Mouse (Mus musculus): ENCODE measurements around the gene Tjp2.

Gene Tjp2

DNA sequence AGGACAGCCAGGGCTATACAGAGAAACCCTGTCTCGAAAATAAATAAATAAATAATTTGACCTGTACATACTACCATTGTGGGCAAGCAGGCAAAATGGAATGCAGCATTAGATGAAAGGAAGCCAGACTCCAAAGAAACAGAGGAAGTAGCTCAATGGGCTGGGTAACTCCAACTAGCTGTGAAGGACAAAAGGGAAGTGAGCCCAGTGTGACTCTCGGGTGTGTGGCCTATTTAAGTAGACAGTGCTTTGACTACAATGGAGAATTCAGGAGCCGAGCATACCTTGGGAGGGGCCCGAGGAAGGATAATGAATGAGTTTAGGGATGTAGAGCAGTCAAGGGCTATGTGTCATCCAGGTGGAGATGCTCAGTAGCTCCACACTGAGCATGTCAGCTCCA, 48.1 kb downstream of the Tjp2 start:
- DNase-seq = no peak

DNA sequence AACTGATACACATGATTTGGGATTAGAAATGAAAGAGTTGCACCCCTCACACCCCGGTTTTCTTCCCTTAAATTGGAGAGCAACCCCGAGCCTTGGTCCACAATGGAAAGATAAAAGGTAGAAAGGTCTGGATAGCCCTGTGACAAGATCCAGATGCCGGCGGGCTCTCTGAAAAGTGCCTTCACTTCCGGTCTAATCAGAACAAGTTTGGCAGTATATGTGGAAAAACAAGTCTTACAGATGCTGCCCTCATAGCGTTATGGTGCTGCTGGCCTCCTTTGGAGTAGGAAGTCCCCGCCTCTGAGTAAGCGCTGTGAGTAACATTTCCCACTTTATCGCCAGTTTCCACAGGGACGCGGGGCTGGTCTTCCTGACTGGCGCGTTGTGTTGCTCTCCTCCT, 49.9 kb downstream of the Tjp2 start:
- DNase-seq = peak in 1 of 2 experiments; percentile 15

DNA sequence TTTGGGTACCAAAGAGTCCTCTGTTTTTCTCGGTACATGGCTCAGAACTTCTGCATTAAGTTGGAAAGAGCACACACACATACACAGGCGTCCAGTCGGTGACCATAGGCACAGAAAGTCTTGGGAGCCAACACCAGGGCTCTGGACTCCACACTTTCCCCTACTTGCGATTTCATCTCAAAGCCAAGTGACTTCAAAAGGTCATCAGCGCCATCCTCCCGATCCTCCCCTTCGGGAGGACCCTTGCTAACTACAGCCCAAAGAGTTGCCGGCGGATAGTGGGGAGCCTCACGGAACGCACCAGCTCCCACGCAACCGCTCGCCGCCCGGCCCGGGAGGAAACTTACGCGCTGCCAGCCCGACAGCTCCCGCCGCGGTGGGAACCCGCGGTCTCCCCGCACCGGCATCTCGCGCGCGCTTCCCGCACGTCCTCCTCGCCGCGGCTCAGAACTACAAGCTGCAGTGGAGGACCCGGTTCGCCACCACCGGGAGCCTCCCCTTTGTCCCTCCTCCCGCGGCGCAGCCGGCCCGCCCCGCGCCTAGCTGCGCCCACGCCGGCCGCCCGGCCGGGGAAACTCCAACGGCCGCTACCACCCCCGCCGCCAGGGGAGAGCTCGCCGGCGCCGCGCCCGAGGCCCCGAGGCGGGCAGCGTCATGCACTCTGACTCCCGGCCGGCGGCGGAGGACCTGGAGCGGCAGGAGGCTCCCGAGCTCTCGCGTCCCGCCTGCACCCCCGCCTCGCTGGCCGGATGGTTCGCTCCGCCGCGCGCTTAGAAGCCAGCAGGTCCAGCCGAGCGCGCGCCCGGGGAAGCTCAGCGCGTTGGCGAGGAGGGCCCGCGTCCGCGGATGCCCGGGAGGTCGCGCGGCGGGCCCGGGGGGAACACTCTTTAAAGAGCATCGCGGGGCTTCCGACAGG, 51.0 kb downstream of the Tjp2 start:
- DNase-seq = peak; percentile 87 to 93

DNA sequence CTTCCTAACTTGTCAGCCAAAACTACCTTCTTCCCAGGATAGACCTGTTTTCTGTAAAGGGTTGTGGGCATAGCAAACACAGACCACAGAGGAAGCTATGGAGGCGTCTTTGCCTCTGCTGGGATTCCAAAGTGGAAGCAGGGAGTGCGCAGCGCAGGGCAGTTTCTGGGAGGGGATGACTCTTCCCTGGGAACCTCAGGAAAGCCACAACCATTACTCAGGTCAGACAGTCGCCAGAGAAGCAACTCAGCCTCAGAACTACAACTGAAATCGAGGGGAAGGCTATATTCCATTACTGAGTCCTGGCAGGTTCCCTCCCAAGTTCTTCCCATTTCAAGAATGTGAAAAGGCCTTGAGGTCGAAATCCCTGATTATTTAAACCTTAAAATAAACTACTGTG, 51.8 kb downstream of the Tjp2 start:
- no peak for DNase-seq

DNA sequence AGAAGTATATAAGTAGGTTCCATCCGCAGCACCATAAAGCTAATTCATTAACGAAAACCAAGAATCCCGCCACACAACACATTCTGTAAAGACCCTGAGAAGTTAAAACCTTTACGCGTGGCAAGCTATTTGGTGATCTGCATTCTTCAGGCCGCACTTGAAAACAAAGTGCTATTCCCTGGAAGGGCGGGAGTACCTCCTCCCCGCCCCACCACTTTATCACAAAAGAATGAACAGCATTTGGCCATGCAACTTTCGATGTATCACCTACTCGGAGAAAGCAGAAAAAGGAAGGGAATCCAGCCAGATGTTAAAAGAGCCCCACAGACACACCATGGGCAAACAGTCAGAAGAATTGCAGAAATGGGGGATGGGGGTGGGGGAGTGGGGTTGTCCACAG, 56.3 kb downstream of the Tjp2 start:
- no peak for DNase-seq

DNA sequence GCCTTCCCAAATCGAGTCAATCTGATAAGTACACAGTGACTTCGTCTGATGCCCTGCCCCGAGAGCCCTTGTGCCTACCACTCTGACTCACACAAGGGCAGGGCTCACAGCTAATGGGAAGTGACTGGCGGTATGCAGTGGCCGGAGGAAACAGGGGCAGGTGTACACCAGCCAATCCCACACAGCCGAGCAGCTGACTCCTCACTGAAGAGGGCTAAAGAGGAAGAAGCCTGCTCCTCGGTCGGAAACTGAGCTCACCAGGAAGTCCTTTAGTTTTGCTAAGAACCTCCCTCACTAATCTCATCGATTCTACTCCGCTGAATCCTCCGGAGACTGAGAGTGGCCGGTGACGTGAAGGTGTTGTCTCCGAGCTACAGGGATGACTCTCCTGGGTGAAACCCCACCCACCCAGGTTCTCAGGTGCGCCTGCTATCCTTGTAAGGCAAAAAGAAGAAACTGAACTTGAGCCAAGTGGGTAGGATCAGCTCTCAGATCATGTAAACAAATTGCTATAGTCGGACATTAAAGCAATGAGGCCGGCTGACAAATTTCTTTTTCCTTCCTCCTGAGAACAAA, 58.2 kb downstream of the Tjp2 start:
- DNase-seq = no peak

DNA sequence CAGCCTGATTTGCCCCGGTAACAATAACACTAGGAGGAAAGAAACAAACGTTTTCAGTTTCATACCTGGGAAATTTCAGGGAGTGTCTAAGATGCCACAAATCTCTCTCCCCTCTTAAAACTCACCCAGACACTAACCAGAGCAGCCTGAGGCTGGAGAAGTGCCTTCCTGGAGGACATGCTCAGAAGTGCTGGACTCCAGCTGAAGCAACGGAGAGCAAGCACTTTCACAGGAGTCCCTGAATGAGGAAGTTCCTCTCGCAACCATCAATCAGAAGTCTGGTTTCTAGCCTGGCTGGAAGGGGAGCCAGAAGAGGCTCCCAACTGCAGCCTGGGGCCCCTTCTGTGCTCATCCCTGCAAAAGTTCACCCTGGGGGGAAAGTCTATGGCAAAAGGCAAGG, 60.9 kb downstream of the Tjp2 start:
- DNase-seq = no peak

DNA sequence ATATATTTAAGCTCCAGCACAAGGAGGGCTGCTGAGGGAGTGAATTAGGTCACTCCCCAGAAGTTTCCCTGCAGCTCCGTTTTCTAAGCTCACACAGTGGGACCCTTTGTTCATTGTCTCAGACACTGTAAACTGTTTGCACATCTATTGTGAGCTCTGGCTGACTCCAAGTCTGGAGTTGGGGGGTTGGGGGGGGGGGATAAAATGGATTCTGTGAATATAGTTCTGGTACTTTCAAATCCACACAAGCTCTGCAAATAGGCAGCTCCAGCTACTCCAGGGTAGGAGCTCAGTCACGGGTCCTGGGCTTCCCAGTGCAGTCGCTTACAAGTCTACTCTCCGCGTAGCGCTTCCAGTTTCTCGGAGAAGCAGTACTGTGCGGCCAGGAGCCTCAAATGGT, 64.4 kb downstream of the Tjp2 start:
- DNase-seq = no peak

DNA sequence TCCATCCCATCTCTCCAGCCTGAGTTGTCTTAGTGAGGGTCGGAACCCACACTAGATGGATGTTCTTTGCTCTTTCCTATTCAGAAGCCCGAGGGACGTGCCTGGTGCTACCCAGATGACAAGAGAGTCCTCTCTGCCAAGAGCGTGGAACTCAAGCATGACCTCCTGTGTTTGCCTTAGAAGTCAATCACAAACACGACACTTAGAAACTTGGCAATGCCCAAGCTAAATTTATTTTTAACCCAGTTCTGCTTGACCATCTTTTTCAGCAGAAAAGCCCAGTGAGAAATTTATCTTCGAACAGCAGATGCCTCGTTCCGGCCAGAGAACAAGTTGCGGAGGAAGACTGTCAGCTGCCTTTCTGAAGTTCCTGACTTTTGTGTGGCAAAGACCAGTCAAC, 65.1 kb downstream of the Tjp2 start:
- no peak for DNase-seq

DNA sequence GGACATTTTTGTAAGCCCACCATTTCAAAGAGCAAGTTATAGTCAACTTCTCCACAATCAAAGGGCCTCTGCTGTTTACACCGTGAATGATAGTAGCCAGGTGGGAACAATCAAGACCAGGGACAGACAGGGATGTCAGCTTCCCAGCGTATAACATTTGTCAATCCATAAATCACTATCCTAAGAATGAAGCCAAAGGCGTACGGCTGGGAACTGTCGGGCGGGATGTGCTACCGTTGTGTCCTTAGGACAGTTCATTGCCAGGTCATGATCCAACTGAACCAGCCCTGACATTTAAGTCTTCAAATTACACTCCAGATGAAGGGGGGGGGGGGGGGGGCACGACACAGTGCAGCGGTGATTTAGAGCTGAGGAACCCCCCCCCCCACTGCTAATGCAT, 65.5 kb downstream of the Tjp2 start:
- DNase-seq = no peak

DNA sequence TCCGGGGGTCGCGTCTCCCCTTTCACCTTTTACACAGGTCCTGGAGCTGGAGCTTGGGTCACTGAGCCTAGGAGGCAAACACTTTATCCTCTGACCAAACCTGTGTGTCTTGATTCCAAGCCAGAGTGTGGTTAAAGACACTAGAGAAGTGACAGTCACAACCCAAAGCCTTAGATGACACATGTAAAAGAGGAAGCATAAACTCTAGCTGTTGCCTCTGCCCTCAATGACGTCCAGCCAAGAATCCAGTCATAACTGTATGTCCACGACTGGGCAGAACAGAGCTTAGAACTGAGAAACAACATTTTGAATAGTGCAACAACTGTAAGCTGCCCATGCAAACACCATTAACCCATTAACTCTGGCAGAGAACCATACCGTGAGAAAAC, 68.8 kb downstream of the Tjp2 start:
- DNase-seq = no peak

DNA sequence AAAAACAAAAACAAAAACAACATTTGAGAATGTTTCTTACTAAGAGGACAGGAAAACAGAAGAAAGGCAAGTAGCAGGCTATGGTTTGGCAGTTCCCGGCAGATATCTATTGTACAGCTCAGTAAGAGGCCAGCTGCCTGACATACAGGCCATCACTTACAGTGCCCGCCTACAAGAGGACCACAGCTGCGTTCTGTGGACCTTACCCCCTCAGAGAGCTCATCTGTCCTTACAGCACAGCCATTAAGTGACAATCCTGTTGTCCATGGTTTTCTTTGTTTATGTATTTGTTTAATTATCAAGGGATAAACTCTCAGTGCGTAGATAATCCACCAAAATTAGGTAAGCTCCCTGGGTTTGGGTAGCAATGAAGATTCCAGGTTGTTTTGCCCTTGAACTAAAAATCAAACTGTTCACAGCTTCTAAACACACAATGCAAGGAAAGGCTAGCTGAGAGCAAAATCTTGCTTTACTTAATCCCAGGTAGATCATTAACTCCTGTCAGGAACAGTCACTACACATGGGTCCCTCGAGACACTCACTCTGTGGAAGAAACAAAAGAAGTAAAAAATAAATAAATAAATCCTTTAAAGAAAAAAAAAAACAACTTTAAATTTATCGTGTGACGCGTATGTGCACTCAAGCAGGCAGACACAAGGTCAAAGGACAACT, 69.3 kb downstream of the Tjp2 start:
- no peak for DNase-seq

DNA sequence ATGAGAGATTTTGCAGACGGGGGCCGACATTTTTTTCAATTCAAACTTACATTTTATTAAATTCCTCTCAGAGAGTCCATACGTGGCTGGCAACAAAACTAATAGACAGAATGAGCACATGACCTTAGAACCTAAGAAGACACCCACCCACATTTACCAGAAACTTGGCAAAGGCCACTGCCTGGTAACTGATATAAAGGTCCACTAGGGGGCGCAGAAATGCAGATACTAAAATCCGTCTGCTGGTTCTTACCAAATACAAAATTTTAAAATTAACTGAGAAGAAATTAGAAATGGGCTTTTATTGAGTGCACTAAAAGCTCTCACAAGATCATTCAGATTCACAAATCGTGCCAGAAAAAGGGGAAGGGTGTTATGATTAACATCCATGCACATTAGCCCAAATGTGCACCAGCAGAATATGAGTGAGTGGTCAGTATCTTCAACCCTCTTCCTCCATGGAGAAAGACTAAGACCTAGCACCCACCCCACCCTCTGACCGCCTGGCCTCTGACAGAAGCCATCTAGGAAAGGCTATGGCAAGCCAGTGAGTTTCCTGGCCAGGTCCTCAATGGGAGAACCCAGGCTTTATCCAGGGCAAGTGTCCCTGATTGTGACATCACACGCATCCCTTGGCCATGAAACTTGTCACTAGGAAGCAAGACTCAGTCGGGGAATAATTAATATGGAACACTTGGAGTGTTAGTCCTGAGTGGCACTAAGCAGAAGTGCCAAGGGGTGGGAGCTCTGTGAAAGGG, 71.4 kb downstream of the Tjp2 start:
- peak; percentile 74 to 75 for DNase-seq

DNA sequence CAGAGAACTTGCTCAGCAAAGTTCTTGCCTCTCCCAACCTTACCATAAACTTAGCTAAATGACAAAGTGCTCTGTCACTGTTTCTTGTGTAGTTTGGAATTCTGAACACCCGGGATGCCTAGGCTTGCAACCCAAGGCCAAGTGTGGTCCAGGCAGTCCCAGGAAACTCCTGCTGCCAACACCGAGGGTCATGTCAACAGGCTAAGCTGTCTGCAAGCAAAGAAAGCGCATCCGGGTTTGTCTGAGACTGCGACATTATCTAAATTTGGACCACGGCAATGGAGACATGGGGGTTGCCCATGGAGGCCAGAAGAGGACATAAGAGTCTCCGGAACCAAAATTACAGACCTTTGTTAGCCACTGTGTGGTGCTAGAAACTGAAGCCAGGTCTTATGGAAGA, 80.8 kb downstream of the Tjp2 start:
- no peak for DNase-seq

DNA sequence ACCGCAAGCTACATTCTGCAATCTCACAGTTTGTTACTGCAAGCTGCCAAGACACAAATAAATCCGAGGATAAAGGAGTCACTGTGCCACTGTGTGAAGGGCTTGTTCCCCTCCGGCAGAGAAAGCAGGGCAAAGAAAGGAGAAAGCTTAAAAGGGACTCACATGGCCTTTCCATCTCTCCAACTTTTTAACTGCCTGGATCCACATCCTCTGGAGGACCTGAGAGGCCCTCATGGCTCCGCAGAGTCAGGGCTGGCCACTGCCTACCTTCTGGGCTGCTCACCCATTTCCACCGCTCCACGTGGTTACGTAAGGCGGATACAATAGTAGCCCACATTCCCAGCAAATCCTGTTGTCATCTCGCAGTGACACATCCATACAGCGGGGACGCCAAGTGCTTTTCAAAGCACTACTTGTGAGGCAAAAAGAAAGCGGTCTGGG, 82.2 kb downstream of the Tjp2 start:
- DNase-seq = no peak

DNA sequence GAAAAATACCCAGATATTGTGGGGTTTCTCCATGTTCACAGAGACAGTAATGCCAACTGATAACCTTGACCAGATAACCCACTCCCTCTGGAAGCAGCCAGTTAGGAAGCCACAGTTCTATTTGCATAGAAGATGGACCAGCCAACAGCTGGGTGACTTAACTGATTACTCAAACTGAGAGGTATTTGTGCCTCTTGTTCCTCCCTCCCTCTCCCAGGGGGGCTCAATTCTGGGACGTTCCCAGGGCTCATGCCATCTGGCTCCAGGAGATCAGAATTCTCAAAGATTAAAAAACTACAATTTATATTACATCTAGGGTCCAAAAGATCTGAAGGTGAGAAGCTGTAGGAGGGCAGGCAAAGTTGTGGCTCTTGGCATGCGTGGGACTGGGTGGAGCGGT, 84.5 kb downstream of the Tjp2 start:
- no peak for DNase-seq

DNA sequence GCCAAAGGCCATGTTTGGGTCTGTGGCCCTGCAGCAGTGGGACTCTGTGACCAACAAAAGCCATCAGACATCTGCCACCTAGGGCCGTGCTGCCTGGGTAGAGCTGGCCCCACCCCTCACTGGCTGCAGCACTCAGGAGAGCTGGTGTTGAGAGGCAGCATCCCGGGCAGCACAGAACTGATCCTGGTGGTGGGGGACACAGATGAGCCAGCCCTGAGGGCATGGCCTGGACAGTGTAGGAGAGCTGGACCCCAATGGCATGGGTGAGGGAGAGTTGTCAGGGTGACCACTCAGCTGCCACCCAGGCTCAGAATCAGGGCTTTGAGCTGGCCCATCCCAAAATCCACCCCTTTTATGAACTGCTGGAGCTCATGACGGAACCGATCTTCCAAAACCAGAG, 87.4 kb downstream of the Tjp2 start:
- DNase-seq = no peak

DNA sequence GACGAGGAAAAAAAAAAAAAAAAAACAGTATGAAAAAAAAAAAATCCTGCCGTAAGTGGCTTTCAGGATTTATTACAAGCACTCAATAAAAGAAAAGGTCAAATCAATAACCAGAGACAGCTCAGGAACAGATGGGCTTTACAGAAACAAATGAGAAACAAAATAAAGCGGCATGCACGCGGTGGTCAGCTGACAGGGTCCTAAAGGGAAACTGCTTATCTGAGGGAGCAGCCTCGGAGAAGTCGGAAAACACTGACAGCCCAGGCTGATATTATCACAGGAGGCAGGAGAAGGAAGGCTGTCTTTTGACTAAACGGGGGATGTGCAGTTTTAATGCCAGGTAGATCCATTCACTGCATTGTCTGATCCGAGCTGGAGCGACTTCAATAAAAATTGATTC, 89.8 kb downstream of the Tjp2 start:
- no peak for DNase-seq

DNA sequence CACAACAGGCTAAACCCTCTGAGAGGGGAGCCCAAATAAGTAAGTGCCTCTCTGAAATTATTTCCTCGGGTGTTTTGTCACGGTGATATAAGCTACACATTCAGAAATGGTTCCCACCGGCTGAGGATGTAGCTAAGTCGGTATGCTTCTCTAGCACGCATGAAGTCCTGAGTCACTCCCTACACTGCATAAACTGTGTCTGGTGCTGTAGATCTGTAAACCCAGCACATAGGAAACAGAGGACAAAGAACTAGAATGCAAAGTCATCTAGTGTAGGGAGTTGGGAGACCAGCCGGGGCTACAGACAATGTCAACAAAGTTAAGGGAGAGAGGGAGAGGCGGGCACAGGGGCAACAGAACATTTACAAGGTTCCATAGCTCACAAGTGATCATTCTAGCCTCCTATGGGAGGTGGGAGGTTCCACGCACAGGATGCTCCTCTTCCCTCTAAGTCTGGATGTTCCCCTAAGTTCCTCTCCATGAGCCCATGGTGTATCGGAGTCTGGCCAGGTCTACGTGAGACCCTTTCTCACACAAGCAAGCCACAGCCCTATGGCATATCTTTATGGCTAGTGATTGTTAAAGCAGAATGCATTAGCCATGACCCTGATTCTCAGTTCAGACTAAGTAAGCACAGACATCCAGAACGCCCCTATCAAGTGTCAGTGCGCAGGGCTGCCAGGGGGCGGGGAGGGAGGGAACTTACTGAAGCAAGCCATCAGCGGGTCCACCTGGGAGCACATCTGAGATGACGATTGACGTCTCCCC, 90.5 kb downstream of the Tjp2 start:
- no peak for DNase-seq

DNA sequence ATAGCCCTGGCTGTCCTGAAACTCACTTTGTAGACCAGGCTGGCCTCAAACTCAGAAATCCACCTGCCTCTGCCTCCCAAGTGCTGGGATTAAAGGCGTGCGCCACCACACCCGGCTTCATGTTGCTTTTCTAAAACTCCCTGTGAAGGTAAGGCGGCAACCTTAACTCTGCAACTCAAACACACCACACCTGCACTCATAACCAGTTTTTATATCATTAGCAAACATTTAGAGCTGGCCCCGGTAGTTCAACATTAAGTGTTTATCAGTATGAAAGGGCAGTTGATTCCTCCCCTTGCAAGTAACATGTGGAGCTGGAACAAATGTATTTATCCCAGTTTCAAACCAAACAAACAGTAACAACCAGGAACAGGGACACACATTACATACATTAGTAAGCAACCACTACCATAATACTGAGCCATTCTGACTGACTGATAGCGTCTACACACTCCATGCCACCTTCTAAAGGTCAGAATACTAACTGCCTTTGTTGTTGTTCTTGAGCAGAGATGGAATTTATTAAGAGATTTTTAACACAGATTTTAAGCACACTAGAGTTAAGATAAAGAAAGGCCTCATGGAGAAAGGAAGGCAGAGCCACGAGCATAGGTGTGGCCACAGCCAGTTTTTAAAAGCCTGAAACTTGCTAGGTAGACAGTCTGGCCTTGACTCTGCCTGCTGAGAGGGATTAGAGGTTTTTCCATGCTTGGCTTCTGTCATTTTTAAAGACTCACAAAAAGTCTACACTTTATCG, 101.1 kb downstream of the Tjp2 start:
- DNase-seq = no peak

DNA sequence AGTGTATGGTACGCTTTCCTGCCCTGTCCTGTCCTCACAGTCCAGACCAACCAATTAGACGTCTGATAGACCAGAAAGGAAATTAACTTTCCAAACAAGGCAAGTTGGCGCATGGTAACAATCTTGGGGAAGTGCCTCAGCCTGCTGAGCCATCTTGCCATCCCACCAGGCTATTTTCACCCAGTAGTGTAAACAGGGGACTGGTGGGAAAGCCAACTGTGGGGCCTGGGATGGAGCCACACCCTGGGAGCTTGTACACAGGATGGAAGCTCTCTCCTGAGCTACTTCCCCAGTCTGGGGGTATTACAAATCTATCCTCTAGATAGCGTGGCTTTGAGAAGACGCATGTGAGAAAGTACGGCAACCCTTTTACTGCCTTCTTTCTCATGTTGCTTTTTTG, 101.7 kb downstream of the Tjp2 start:
- DNase-seq = no peak

DNA sequence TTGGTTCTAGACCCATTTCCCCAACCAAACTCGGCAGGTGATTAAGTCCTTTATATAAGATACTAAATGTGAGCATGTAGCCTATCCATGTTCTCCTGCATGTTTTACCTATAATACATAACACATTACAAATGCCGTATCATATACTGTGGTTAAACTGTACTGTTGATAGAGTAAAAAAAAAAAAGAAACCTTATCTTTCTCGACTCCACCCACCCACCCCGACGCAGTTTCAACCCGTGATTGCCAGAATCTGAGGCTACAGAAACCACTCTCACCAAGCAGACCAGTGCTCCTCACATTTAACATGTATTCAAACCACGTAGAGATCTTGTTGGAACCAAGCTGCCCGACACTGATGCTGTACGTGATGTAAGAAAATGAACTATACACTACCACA, 102.2 kb downstream of the Tjp2 start:
- DNase-seq = no peak

Measured in cerebellum, postnatal 14 days (tissue).